Mouse (Mus musculus) layer of hippocampus, adult 9-11 months (tissue): Measurements from ENCODE around the gene Arhgap11a.

Experiments used
- DNase-seq: peaks from one replicate; pipeline ENCODE4 v3.0.0; 2022

Arhgap11a gene

DNA sequence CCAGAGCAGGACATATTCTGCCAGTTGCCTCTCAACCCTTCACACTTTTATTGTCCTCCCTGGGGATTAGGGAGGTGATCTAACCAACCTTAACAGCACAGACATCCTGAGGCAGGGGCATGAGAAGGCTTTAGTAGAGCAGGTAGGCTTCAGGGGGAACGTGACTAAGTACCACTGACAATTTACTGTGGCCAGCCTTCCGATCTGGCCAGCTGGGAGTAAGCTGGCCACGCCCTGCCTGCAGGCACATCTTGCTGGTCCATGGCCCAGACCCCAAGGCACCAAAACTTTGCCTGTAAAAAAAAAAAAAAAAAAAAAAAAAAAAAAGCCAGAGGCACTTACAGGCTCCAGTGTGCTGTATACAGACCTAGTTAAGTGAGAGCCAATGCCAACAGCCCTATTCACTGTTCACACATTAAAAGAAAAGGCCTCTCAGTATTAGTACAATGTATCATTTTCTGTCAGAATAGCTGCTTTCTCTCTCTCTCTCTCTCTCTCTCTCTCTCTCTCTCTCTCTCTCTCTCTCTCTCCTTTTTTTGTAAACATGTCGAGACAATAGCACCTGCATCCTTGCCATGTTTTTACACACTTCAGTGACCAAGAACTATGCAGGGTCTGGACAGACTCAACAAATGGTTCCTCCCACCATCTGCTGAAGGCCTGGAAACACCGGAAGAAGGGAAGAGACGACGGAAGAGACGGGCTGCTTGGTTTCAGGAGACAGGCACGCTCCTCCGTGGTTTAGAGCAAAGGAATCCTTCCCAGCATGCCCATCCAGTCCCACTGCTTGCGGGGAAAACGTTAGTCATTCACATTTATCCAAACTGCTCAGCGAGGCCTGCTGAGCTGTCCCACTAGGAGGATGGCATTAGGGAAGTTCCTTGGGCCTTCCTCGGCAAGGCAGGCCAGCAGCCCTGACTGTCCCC, 30.5 kb downstream of the Arhgap11a start:
- DNase-seq: no peak

DNA sequence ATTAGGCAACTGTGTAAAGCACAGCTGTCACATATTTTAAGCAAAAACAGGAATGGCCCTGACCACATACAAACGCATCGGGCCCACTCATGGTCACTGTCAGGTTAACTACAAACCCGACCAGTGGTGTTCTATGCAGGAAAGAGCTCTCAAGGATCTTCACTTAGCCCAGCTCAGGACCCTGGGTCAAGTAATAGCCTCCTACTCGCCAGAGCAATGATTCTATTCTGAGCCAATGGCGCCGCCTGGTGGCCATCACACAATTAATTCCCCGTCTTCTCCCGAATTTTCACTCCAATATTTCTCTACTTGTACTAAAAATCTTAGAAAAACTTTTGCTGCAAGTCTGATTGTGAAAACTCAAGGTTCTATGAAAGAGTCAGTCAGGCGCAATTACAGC, 40.8 kb downstream of the Arhgap11a start:
- no peak for DNase-seq

DNA sequence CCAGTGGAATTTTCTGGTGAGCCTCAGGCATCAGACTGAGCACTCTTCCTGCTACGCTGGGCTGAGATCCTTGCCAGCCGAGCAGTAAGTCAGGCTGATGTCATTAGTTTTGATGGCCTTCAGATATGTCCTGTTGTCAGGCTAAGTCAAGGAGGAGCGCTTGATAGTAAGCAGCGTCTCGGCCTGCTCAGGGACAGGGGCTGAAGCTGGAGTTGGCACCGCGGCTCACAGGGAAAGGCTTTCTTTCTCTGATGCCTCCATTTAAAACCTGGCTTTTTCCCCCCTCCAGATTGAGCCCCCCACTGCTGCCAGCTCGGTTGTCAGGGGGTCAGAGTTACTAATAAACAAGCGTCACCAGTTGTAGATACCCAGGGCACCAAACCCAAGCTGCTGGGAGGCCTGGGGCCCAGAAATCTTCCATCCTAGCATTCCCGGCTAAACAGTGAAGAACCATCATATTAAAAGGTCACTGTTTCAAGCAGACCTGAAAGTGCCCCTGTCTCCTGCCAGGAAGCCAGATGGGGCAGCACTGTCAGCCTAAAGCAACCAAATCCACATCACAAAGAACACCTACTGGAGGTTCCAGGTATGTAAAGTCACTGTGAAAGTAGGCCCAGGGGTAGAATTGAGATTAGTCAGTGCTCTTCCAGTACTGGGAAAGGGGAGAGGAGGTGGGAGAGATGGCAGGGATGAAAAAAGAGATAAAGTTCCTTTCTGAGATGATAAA, 41.4 kb downstream of the Arhgap11a start:
- DNase-seq: no peak

DNA sequence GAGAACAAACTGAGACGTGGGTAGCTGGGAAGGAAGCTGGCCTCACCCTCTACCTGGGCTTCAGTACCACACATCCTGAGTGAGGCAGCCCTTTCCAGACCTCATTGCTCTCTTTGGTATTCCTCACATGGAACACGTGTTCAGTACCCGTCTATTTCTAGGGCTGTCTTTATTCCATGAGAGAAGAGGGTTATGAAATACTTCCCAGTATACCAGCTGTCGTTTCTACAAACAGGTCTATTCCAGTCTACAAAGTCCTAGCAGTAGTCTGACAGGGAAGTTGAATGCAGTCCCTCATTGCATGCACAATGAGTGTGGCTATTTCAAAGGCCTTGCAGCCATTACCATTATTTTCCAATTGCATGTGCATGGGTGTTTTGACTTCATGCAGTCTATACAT, 42.7 kb downstream of the Arhgap11a start:
- no peak for DNase-seq

DNA sequence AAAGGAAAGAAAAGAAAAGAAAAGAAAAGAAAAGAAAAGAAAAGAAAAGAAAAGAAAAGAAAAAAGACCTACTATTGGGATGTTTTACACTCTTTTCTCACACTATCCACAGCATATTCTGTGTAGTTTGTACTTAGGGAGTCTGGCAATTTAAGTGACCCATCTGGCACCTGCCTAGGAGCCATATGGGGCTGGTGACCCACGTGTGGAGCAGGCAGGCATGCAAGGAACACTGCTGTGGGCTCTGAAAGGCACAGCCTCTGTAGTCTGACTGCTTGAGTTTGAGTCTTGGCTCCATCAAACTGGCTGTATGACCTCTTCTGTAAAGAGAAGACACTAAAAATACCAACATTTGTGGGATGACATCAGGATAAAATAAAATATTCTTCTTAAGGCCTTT, 44.7 kb downstream of the Arhgap11a start:
- DNase-seq: no peak

DNA sequence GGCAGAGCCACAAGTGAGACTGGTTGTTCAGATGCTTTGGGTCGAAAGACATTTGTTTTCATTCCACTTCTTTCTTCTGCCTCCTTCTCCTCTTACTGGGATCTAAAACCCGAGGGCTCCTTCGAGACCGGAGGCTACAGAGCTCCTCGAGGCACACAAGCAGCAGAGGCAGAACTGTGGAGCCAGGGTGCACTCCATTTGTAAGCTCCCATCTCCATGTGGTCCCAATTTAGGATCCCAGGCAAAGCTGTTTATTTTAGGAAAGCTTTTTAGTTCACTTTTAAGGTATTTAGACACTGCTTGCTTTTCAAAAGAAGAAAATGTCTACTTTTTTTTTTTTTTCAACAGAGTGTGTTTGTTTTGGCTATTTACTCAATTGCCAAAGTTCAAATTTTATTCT, 47.6 kb downstream of the Arhgap11a start:
- DNase-seq: no peak

DNA sequence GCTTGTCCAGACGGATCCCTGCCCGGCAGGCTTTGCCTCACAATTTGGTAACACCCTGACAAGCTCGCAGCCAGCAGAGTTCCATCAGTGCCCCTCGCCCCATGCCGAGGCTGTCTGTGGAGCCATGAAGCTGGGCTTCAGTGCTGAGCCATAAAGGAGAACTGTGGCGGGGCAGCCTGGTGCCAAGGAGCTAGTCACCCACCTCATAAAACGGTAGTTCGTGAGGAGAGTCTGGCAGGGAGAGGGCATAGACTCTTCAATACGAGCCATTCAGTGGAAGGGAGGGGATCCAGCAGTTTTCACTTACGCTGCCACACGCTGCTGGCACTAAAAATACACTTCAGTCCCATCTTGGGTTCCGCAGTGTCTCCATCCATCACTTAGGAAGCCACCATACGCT, 49.9 kb downstream of the Arhgap11a start:
- DNase-seq: no peak

DNA sequence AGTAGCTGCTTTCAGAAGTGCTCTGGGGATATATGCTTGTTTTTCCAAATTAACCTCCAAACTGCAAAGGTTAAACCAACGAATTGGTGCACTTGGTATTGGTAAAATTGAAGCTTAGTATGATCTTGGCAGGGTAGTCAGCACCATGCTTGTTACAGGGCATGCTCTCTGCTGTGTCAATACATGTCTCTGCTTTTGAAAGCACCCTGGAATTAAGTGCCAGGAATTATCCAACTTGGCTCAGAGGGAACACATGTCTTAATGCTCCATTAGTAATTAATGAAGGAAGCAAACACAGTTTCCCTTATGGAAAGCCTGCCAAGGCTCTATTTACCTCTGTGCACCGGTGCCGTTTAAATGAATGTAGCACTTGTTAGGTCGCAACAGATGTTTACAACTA, 53.3 kb downstream of the Arhgap11a start:
- no peak for DNase-seq

DNA sequence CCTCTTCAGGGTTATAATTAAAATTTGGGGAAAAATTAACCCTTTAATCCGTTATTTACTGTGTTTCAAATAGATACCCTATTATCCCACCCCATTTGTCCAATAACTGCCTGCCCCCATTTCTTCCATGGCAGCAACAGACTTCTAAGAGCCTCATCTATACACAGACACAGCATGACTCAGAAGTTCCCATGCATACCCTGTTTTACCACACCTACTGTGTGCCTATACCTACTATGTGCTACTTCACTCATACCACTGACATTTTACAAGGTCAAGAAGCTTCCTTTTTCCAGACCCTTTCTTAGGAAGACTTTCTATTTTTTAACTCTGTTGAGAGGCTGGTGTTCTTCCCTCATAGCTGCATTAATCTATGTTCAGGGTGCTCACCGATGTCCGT, 54.9 kb downstream of the Arhgap11a start:
- DNase-seq: no peak

DNA sequence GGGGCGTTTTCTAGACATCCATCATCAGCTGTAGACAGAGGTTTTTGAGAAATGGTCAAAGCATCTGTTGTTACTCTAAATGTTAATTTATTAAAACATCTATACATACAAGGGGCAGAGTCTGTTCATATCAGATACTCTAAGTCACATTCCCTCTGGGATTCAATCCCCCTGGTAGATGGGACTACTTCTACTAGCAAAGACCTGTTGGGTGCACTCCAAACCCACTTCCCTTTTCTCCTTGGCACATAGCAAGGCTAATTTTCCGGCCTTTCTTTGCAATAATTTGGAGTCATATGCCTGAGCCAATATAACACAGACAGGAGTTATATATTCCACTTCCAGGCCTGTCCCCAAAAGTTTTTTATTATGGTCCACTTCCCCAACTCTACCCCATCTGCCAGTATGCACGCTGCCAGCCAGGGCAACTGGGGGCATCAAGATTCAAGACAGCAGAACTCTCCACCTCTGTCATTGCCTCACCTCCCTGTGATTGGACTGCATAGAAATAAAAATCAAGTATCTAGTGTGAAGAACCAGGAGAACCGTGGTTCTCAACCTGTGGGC, 59.6 kb downstream of the Arhgap11a start:
- no peak for DNase-seq

DNA sequence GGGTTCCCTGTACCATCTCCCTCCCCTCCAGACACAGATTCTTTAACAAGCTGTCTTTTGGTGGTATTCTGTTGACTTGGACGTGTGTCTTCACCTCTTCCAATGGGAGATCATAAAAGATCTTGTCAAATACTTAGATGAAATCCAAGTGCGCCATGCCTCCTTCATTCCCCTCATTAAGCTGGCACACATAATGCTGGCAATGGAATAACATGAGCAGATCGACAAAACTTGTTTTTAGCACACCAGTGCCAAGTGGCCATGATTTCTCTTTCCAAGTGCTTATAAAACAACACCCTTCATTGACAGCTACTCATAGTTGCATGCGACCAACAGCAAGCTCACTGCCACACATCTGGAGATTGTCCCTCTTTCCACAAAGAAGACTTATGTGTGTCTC, 60.6 kb downstream of the Arhgap11a start:
- DNase-seq: no peak

DNA sequence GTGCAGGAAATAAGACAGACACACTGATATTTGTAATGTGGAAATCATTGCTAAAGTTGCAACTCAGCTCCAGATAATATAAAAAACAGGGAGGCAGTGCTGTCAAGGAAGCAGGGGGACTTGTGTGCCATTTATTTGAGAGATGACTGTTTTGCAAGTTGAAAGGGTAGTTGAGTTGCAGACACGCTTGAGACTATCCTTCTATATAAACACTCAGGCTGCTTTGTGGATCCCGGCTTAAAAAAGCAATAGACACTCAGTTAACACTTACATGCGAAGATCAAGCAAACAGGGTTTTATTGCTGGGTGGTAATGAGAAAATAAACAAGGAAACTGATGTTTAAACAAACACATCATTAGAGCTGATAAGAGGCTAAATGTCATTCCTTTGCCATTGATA, 63.6 kb downstream of the Arhgap11a start:
- no peak for DNase-seq

DNA sequence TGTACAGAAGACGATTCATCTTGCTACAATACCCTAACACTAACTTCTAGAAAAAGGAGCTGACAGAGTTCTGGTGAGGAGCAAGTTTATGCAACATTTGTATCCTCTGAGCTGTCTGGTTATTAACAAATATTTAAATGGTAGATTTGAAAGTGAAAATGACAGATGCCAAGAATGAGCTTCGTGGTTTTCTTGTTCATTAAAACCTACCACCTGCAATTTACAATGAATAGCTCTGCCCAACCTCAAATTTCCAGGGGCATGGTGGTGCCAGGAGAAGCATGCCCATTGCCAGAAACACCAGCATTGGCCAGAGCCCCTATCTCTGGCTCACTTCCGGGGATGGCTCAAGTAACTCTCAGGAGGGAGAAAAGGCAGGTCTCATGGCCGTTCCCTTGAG, 66.9 kb downstream of the Arhgap11a start:
- DNase-seq: no peak
